Mouse (Mus musculus) thymus, postnatal 25 days (tissue): ENCODE data around the gene Vmn2r22.
"Not testable (repeated sequence)": the region's sequence is repeated elsewhere in the genome, so short reads cannot be mapped to it uniquely, and the experiment has no call there.

Experiments used
- DNase-seq: peaks from one replicate; pipeline ENCODE4 v3.0.0; 2022

The Vmn2r22 gene

GRCm38 (mm10) chr6:123650625-123651024, at the start of gene Vmn2r22:
Gene Vmn2r22 (minus strand): TSS chr6:123650725.
- not testable (repeated sequence) for DNase-seq

GRCm38 (mm10) chr6:123697213-123697612, 46.7 kb upstream of the Vmn2r22 start:
- no peak for DNase-seq

- DNase-seq: not testable (repeated sequence)
These were observed 46.1 kb upstream of the Vmn2r22 start for GRCm38 (mm10) chr6:123696639-123697038.

- no peak for DNase-seq
These were observed 6.5 kb upstream of the Vmn2r22 start for GRCm38 (mm10) chr6:123657040-123657439.

- not testable (repeated sequence) for DNase-seq
These were observed 11.1 kb downstream of the Vmn2r22 start for GRCm38 (mm10) chr6:123639394-123639793.

GRCm38 (mm10) chr6:123623784-123624183, 26.7 kb downstream of the Vmn2r22 start:
- DNase-seq: not testable (repeated sequence)

- not testable (repeated sequence) for DNase-seq
These were observed 62.2 kb downstream of the Vmn2r22 start for GRCm38 (mm10) chr6:123588368-123588767.

- DNase-seq: not testable (repeated sequence)
These were observed 62.7 kb downstream of the Vmn2r22 start for GRCm38 (mm10) chr6:123587796-123588328.

GRCm38 (mm10) chr6:123583988-123584387, 66.5 kb downstream of the Vmn2r22 start:
- DNase-seq: not testable (repeated sequence)

GRCm38 (mm10) chr6:123574698-123575097, 75.8 kb downstream of the Vmn2r22 start:
- not testable (repeated sequence) for DNase-seq
